Mouse (Mus musculus): Measurements from ENCODE around the gene Osbpl2.
A peak's percentile ranks its signal among the peaks of the same experiment; 100 is the strongest.

Gene Osbpl2

GRCm38 (mm10) chr2:180204501-180204900, 85.4 kb downstream of the Osbpl2 start:
- no peak for DNase-seq

DNA sequence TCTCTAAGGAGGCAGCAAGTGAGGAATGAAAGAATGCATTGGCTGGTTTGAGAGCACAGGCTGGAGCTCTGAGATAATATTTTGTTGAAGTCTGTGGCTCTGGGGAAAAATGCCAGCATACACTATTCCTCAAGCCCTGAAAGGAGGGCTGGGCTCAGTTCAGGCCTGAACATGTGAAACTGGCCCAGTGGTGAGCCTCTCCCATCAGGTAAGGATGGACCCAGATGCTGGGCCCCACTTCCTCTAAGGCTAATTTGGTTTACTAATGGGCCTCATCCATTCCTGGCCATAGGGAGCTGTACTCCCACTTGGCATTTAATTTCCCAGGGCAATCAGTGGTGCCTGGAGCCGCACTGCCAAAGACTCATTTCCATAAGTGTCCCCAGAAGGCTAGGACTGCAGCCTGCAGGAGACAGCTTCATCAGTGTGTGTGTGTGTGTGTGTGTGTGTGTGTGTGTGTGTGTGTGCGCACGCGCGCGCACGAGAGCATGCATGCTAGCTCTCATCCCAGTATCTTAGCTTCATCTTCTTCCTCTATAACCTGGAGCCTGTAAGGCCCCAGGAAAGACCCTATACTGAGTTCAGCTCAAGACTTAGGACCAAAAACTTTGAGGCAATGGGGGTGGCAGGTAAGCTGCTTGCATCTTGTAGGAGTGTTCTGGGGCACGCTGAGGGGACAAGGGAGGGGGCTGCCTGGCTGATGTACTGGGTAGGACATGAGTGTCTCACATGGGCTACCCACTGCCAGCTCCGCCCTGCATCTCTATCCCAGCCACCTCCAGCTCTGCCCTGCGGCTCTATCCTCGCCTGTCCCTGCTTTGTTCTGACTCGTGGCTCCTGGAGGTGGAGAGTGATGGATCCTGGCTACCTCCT, 86.2 kb downstream of the Osbpl2 start:
- DNase-seq, result no peak

- no peak for DNase-seq
Observed at GRCm38 (mm10) chr2:180205956-180206280, 86.8 kb downstream of the Osbpl2 start.

GRCm38 (mm10) chr2:180207840-180208239, 88.7 kb downstream of the Osbpl2 start:
- DNase-seq, result peak; percentile 54

DNA sequence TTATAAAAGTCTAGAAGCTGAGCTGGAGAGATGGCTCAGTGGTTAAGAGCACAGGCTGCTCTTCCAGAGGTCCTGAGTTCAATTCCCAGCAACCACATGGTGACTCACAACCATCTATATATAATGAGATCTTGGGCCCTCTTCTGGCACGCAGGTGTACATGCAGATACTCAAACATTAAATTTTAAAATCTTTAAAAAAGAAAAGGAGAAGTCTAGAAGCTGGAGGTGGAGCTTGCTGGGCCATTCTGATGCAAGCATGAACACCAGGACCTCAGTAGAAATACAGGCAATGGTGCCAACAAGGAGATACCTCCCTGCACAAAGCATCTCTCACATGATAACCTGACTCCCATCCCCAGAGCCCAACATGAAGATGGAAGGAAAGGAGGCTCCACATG, 89.9 kb downstream of the Osbpl2 start:
- DNase-seq, result no peak

GRCm38 (mm10) chr2:180212255-180212654, 93.1 kb downstream of the Osbpl2 start:
- no peak for DNase-seq
